Mouse (Mus musculus): ENCODE results near the gene Scn4a. TPM values are rescaled to one million over a fixed set of nuclear protein-coding genes. Genes with fewer than 3 reads are reported as not detected.

Scn4a gene
- total and polyA plus RNA-seq, 3 experiments: 0.05 TPM; not detected in 2

DNA sequence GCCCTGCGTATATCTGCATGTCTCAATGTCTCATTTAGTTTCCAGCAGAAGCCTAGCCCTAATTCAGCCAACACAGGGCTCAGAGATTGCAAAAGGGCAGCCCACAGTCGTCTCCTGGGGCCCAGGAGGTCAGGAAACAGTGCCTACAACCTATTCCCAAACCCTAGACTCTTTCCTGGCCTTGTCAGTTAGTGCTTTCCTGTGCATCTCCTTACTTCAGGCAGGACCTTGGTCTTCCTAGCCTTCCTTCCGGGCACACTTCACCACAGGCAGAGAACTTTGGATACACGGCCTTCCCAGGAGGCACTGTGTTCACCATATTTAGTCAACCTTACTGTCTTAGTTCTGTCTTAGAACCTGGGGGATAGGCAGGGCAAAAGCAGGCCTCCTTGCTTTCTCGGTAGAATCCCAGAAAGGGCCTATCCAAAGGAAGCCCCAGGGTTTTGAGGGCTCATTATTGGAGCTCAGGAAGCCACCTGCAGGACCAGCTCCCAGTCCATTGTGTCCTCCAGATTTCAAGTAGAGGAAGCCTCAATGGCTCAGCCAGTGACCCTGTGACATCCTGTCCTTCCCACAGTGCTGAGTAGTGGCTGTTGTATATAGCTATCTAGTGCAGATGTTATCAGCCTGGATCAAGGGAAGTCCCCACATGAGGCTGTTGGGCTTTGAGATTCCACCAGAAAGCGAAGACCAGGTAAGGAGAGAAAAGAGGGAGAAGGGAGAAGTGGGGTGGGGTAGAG, 30.1 kb upstream of the Scn4a start:
- TF ChIP-seq TAL1 (conservative IDR thresholded peaks at IDR 0.05; ENCODE audit: low read depth, low read length) (no peak), GATA2 (IDR thresholded peaks at IDR 0.05; ENCODE audit: borderline replicate concordance, low read depth, low read length) (no peak), POLR2AphosphoS5 (IDR thresholded peaks at IDR 0.05; ENCODE audit: insufficient replicate concordance, low read depth, low read length) (no peak), GATA1 (IDR thresholded peaks at IDR 0.05; ENCODE audit: borderline replicate concordance, low read length) (no peak), CTCF (IDR thresholded peaks at IDR 0.05; ENCODE audit: low read depth, low read length) (no peak)
- H3K9me3 ChIP-seq (replicated peaks): no peaks in the 10 kb centered on the region
- DNase-seq (ENCODE audit: low spot score): no peak
- no peak for ATAC-seq (ENCODE audit: extremely low read depth, insufficient number of reproducible peaks, low FRiP score, poor library complexity, severe bottlenecking)
- peaks cover 48% of the 10 kb centered on the region for H3K27me3 ChIP-seq (ENCODE audit: insufficient read depth, low read length)
- peaks cover 19% of the 10 kb centered on the region for H3K4me1 ChIP-seq (ENCODE audit: insufficient read depth, low read depth, low read length)
- no peak overlapping the region for H3K4me3 ChIP-seq (ENCODE audit: low read depth, low read length)
- no peaks in the 10 kb centered on the region for H3K36me3 ChIP-seq (replicated peaks)

- TF ChIP-seq GATA2 (IDR thresholded peaks at IDR 0.05; ENCODE audit: borderline replicate concordance, low read depth, low read length) (no peak), TAL1 (conservative IDR thresholded peaks at IDR 0.05; ENCODE audit: low read depth, low read length) (no peak), GATA1 (IDR thresholded peaks at IDR 0.05; ENCODE audit: borderline replicate concordance, low read length) (no peak), CTCF (IDR thresholded peaks at IDR 0.05; ENCODE audit: low read depth, low read length) (no peak), POLR2AphosphoS5 (IDR thresholded peaks at IDR 0.05; ENCODE audit: insufficient replicate concordance, low read depth, low read length) (no peak)
- Histone ChIP-seq H3K4me1 (ENCODE audit: insufficient read depth, low read depth, low read length) (peaks cover 11% of the 10 kb centered on the region; the same call in 1 of the 2 replicates), H3K27me3 (ENCODE audit: insufficient read depth, low read length) (peaks cover 55% of the 10 kb centered on the region), H3K9me3 (replicated peaks) (no peaks in the 10 kb centered on the region), H3K36me3 (replicated peaks) (no peaks in the 10 kb centered on the region), H3K4me3 (ENCODE audit: low read depth, low read length) (no peak overlapping the region)
- ATAC-seq (ENCODE audit: extremely low read depth, insufficient number of reproducible peaks, low FRiP score, poor library complexity, severe bottlenecking) (peak; percentile 61), DNase-seq (ENCODE audit: low spot score) (no peak)
These were observed 29.3 kb upstream of the Scn4a start for GRCm38 (mm10) chr11:106382424-106382823.

- H3K9me3 ChIP-seq (replicated peaks): no peaks in the 10 kb centered on the region
- TF ChIP-seq CTCF (IDR thresholded peaks at IDR 0.05; ENCODE audit: low read depth, low read length) (no peak), GATA2 (IDR thresholded peaks at IDR 0.05; ENCODE audit: borderline replicate concordance, low read depth, low read length) (no peak), GATA1 (IDR thresholded peaks at IDR 0.05; ENCODE audit: borderline replicate concordance, low read length) (no peak), TAL1 (conservative IDR thresholded peaks at IDR 0.05; ENCODE audit: low read depth, low read length) (no peak), POLR2AphosphoS5 (IDR thresholded peaks at IDR 0.05; ENCODE audit: insufficient replicate concordance, low read depth, low read length) (no peak)
- peaks cover 61% of the 10 kb centered on the region for H3K27me3 ChIP-seq (ENCODE audit: insufficient read depth, low read length)
- H3K4me3 ChIP-seq (ENCODE audit: low read depth, low read length): no peak overlapping the region
- no peak for DNase-seq (ENCODE audit: low spot score)
- no peaks in the 10 kb centered on the region for H3K36me3 ChIP-seq (replicated peaks)
- ATAC-seq (ENCODE audit: extremely low read depth, insufficient number of reproducible peaks, low FRiP score, poor library complexity, severe bottlenecking): no peak
- peaks cover 10% of the 10 kb centered on the region; the same call in 1 of the 2 replicates for H3K4me1 ChIP-seq (ENCODE audit: insufficient read depth, low read depth, low read length)
These were observed 28.8 kb upstream of the Scn4a start for GRCm38 (mm10) chr11:106381883-106382282.

- H3K36me3 ChIP-seq (replicated peaks): no peaks in the 10 kb centered on the region
- TF ChIP-seq TAL1 (conservative IDR thresholded peaks at IDR 0.05; ENCODE audit: low read depth, low read length): no peak
- TF ChIP-seq GATA1 (IDR thresholded peaks at IDR 0.05; ENCODE audit: borderline replicate concordance, low read length): no peak
- no peak for TF ChIP-seq POLR2AphosphoS5 (IDR thresholded peaks at IDR 0.05; ENCODE audit: insufficient replicate concordance, low read depth, low read length)
- TF ChIP-seq GATA2 (IDR thresholded peaks at IDR 0.05; ENCODE audit: borderline replicate concordance, low read depth, low read length): no peak
- TF ChIP-seq CTCF (IDR thresholded peaks at IDR 0.05; ENCODE audit: low read depth, low read length): no peak
- peaks cover 10% of the 10 kb centered on the region; the same call in 1 of the 2 replicates for H3K4me1 ChIP-seq (ENCODE audit: insufficient read depth, low read depth, low read length)
- no peak overlapping the region for H3K4me3 ChIP-seq (ENCODE audit: low read depth, low read length)
- DNase-seq (ENCODE audit: low spot score) (no peak), ATAC-seq (ENCODE audit: extremely low read depth, insufficient number of reproducible peaks, low FRiP score, poor library complexity, severe bottlenecking) (no peak)
- peaks cover 69% of the 10 kb centered on the region for H3K27me3 ChIP-seq (ENCODE audit: insufficient read depth, low read length)
- no peaks in the 10 kb centered on the region for H3K9me3 ChIP-seq (replicated peaks)
These were observed 27.9 kb upstream of the Scn4a start for GRCm38 (mm10) chr11:106381011-106381410.

GRCm38 (mm10) chr11:106374979-106375378, 21.9 kb upstream of the Scn4a start:
- Histone ChIP-seq H3K4me3 (ENCODE audit: low read depth, low read length) (no peak overlapping the region), H3K36me3 (replicated peaks) (no peaks in the 10 kb centered on the region), H3K4me1 (ENCODE audit: insufficient read depth, low read depth, low read length) (no peaks in the 10 kb centered on the region), H3K9me3 (replicated peaks) (no peaks in the 10 kb centered on the region), H3K27me3 (ENCODE audit: insufficient read depth, low read length) (peaks cover 69% of the 10 kb centered on the region)
- no peak for ATAC-seq (ENCODE audit: extremely low read depth, insufficient number of reproducible peaks, low FRiP score, poor library complexity, severe bottlenecking)
- no peak for DNase-seq (ENCODE audit: low spot score)
- TF ChIP-seq TAL1 (conservative IDR thresholded peaks at IDR 0.05; ENCODE audit: low read depth, low read length) (no peak), GATA1 (IDR thresholded peaks at IDR 0.05; ENCODE audit: borderline replicate concordance, low read length) (no peak), GATA2 (IDR thresholded peaks at IDR 0.05; ENCODE audit: borderline replicate concordance, low read depth, low read length) (no peak), POLR2AphosphoS5 (IDR thresholded peaks at IDR 0.05; ENCODE audit: insufficient replicate concordance, low read depth, low read length) (no peak), CTCF (IDR thresholded peaks at IDR 0.05; ENCODE audit: low read depth, low read length) (no peak)

DNA sequence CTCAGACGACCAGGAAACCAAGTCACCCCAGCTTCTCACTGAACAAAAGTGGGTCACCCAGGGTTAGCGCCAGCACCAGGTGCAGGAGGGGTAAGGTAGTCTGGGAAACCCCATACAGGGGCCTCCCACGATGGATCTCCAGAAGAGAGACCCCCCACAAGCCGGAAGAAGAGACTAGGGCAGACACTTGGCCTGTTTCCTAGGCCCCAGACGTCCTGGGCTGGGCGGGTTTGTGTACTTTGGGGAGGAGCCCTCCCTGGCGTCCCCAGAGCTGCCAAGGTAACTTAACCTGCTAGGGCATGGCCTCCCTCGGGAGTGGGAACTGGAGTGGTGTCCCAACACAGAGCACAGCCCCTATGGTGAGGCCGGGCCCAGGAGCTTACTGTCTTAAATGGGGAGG, 21.5 kb upstream of the Scn4a start:
- DNase-seq (ENCODE audit: low spot score): no peak
- no peaks in the 10 kb centered on the region for H3K4me1 ChIP-seq (ENCODE audit: insufficient read depth, low read depth, low read length)
- H3K27me3 ChIP-seq (ENCODE audit: insufficient read depth, low read length): peaks cover 66% of the 10 kb centered on the region
- TF ChIP-seq CTCF (IDR thresholded peaks at IDR 0.05; ENCODE audit: low read depth, low read length) (no peak), GATA2 (IDR thresholded peaks at IDR 0.05; ENCODE audit: borderline replicate concordance, low read depth, low read length) (no peak), GATA1 (IDR thresholded peaks at IDR 0.05; ENCODE audit: borderline replicate concordance, low read length) (no peak), POLR2AphosphoS5 (IDR thresholded peaks at IDR 0.05; ENCODE audit: insufficient replicate concordance, low read depth, low read length) (no peak), TAL1 (conservative IDR thresholded peaks at IDR 0.05; ENCODE audit: low read depth, low read length) (no peak)
- no peaks in the 10 kb centered on the region for H3K9me3 ChIP-seq (replicated peaks)
- H3K4me3 ChIP-seq (ENCODE audit: low read depth, low read length): no peak overlapping the region
- no peaks in the 10 kb centered on the region for H3K36me3 ChIP-seq (replicated peaks)
- no peak for ATAC-seq (ENCODE audit: extremely low read depth, insufficient number of reproducible peaks, low FRiP score, poor library complexity, severe bottlenecking)
